Mouse (Mus musculus) lung, embryonic 14.5 days (tissue): ENCODE measurements around the gene Thap11. TPM values are rescaled to one million over a fixed set of nuclear protein-coding genes. Genes with fewer than 3 reads are reported as not detected.

Experiments
- ATAC-seq: fragments of 200-750 bp; cut with Nextera tagmentation; 2 replicates; pipeline ENCODE4 v1.8.0; 2017; ENCODE audit warnings: mild to moderate bottlenecking, moderate TSS enrichment, moderate library complexity; ENCODE audit not compliant: insufficient read depth
- DNase-seq: peaks from one replicate; pipeline ENCODE4 v3.0.0-alpha.2; 2015
- H3K27ac ChIP-seq: fragments of 300-500 bp; sonication (generic); 2 replicates; pipeline ENCODE4 v1.5.1; 2014; ENCODE audit warnings: low read depth, mild to moderate bottlenecking, moderate library complexity
- H3K27me3 ChIP-seq: fragments of 300-500 bp; sonication (generic); 2 replicates; pipeline ENCODE4 v1.6.1; 2014; ENCODE audit warnings: low read length, control low read depth; ENCODE audit not compliant: insufficient read depth
- H3K36me3 ChIP-seq: fragments of 300-500 bp; sonication (generic); 2 replicates; pipeline ENCODE4 v1.6.1; 2014; ENCODE audit warnings: control low read depth; ENCODE audit not compliant: insufficient read depth
- H3K4me1 ChIP-seq: fragments of 300-500 bp; sonication (generic); 2 replicates; pipeline ENCODE4 v1.6.1; 2014; ENCODE audit warnings: antibody characterized with exemption, control low read depth; ENCODE audit not compliant: insufficient read depth
- H3K4me2 ChIP-seq: fragments of 300-500 bp; sonication (generic); 2 replicates; pipeline ENCODE4 v1.6.1; 2014; ENCODE audit warnings: mild to moderate bottlenecking
- H3K4me3 ChIP-seq: fragments of 300-500 bp; sonication (generic); 2 replicates; pipeline ENCODE4 v1.5.1; 2014; ENCODE audit warnings: low read depth, low read length
- H3K9ac ChIP-seq: fragments of 300-500 bp; sonication (generic); 2 replicates; pipeline ENCODE4 v1.6.1; 2014
- H3K9me3 ChIP-seq: fragments of 300-500 bp; sonication (generic); 2 replicates; pipeline ENCODE4 v1.6.1; 2016; ENCODE audit warnings: low read depth, low read length, control low read depth
- CTCF ChIP-seq: IDR thresholded peaks from 2 replicates; pipeline ENCODE4 v1.5.1; 2016; ENCODE audit warnings: antibody characterized with exemption, low read depth
- WGBS: fragments of 180-500 bp; shearing (Covaris S2); extraction: QIAGEN DNeasy Blood & Tissue Kit; methylation state at CpG from one replicate; pipeline ENCODE4 v1.1.7; 2014; 5-methylcytosine and 5-hydroxymethylcytosine counted together
- polyA plus RNA-seq: library from polyadenylated mRNA; unstranded; fragments of >200 nt; fragmentation: Nextera tagmentation; extraction: Ambion mirVana; gene quantifications from 2 replicates; pipeline ENCODE4 v1.2.1, GENCODE M21; 2014

Thap11 gene
- polyA plus RNA-seq, 1 experiment from 2014 or later, result 70.7 TPM

GRCm38 (mm10) chr8:105811543-105811942, 43.4 kb upstream of the Thap11 start:
- ATAC-seq (no peak), DNase-seq (no peak)
- TF ChIP-seq CTCF, result no peak
- no peak overlapping the region for H3K9ac ChIP-seq
- H3K4me3 ChIP-seq, result no peak overlapping the region
- 77% methylated on average over 3 of the region's 3 CpGs for WGBS
- no peaks in the 10 kb centered on the region for H3K27me3 ChIP-seq
- peaks cover 12% of the 10 kb centered on the region; the same call in 1 of the 2 replicates for H3K36me3 ChIP-seq
- H3K4me1 ChIP-seq, result no peaks in the 10 kb centered on the region
- no peaks in the 10 kb centered on the region for H3K9me3 ChIP-seq
- H3K27ac ChIP-seq, result no peak overlapping the region
- no peak overlapping the region for H3K4me2 ChIP-seq

DNA sequence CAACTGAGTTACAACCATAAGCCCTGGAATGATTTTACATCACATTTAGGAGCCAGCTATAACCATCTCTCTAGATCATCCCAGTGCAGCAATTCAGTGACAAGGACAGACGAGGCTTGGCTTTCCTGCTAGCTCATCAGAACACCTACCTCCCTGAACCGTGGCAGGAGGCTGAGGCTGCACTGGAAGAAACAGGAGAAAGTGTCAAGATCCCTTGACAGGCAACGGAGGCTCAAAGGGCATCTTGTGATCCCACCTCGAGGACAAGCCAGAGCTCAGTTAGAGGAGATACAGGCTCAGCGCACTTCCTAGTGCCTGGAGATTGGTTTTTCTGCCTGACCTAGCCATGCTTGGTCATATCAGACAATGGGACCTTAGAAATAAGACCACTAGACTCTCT, 42.4 kb upstream of the Thap11 start:
- H3K4me1 ChIP-seq, result no peaks in the 10 kb centered on the region
- no peak overlapping the region for H3K4me2 ChIP-seq
- H3K36me3 ChIP-seq, result peaks cover 13% of the 10 kb centered on the region; the same call in 1 of the 2 replicates
- ATAC-seq, result no peak
- no peak for TF ChIP-seq CTCF
- 72% methylated on average over 5 of the region's 5 CpGs for WGBS
- H3K4me3 ChIP-seq, result no peak overlapping the region
- no peak for DNase-seq
- H3K27ac ChIP-seq, result no peak overlapping the region
- no peaks in the 10 kb centered on the region for H3K9me3 ChIP-seq
- no peak overlapping the region for H3K9ac ChIP-seq
- no peaks in the 10 kb centered on the region for H3K27me3 ChIP-seq

DNA sequence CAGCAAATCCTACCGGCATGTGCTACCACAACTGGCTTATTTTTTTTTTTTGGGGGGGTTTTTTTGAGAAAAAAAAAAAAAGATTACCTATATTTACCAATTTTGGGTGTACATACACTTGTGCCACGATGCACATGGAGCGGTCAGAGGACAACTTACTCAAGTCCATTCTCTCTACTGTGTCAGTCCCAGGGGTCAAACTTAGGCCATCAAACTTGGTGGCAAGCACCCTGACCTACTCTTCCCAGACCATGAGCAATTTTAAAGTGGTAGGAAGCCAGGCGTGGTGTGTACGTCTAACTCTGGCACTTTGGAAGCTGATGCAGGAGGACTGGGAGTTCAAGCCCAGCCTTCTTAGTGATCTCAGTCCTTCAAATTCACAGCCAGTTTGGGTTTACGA, 41.7 kb upstream of the Thap11 start:
- no peak for ATAC-seq
- Histone ChIP-seq H3K4me2 (no peak overlapping the region), H3K9ac (no peak overlapping the region), H3K9me3 (no peaks in the 10 kb centered on the region), H3K27me3 (no peaks in the 10 kb centered on the region), H3K4me1 (no peaks in the 10 kb centered on the region), H3K27ac (no peak overlapping the region), H3K36me3 (peaks cover 15% of the 10 kb centered on the region; the same call in 1 of the 2 replicates), H3K4me3 (no peak overlapping the region)
- no peak for DNase-seq
- 92% methylated on average over 6 of the region's 6 CpGs for WGBS
- no peak for TF ChIP-seq CTCF

- H3K27me3 ChIP-seq, result no peaks in the 10 kb centered on the region
- no peaks in the 10 kb centered on the region for H3K4me1 ChIP-seq
- peaks cover 51% of the 10 kb centered on the region for H3K36me3 ChIP-seq
- WGBS, result 89% methylated on average over 3 of the region's 3 CpGs
- no peak overlapping the region for H3K9ac ChIP-seq
- TF ChIP-seq CTCF, result no peak
- no peak overlapping the region for H3K4me3 ChIP-seq
- H3K27ac ChIP-seq, result no peak overlapping the region
- ATAC-seq (no peak), DNase-seq (no peak)
- no peak overlapping the region for H3K4me2 ChIP-seq
- H3K9me3 ChIP-seq, result no peaks in the 10 kb centered on the region
Observed at GRCm38 (mm10) chr8:105819659-105820058, 35.3 kb upstream of the Thap11 start.

- WGBS, result 97% methylated on average over 1 of the region's 1 CpGs
- ATAC-seq (peak; percentile 79), DNase-seq (no peak)
- no peak for TF ChIP-seq CTCF
- H3K4me3 ChIP-seq, result no peak overlapping the region
- H3K4me2 ChIP-seq, result no peak overlapping the region; the same call in 1 of the 2 replicates
- no peaks in the 10 kb centered on the region for H3K9me3 ChIP-seq
- H3K9ac ChIP-seq, result no peak overlapping the region
- H3K4me1 ChIP-seq, result 0 out of 2 replicates have a peak, but pooled peaks cover 3% of the 10 kb centered on the region
- peaks cover 60% of the 10 kb centered on the region for H3K36me3 ChIP-seq
- H3K27me3 ChIP-seq, result no peaks in the 10 kb centered on the region
- no peak overlapping the region; the same call in 1 of the 2 replicates for H3K27ac ChIP-seq
Observed at GRCm38 (mm10) chr8:105820925-105821324, 34.0 kb upstream of the Thap11 start.

DNA sequence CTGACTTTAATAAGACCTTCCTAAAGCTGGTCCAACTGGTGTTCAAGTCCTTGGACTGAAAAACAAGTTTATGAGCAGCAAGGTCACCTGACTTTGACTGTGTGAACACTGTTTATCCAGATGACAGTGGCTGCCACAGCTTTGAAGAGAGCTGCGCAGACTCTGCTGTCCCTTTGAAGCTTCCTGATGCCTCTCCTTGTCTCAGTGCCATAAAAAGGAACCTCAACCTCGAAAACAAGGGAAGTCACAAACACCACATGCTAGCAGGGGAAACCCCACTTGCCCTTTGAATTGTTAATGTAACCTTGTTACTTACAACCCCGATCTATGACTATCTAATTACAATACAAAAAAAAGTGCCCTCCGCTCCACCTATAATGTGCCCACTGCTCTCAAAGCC, 29.4 kb upstream of the Thap11 start:
- 0 out of 2 replicates have a peak, but pooled peaks cover 5% of the 10 kb centered on the region for H3K4me1 ChIP-seq
- peak overlapping the region; percentile 95 for H3K4me3 ChIP-seq
- TF ChIP-seq CTCF, result no peak
- H3K27me3 ChIP-seq, result no peaks in the 10 kb centered on the region
- WGBS, result 81% methylated on average over 4 of the region's 4 CpGs
- H3K9ac ChIP-seq, result peak overlapping the region; percentile 94
- peaks cover 46% of the 10 kb centered on the region for H3K36me3 ChIP-seq
- peak overlapping the region; percentile 95 for H3K4me2 ChIP-seq
- no peak overlapping the region for H3K27ac ChIP-seq
- H3K9me3 ChIP-seq, result no peaks in the 10 kb centered on the region
- no peak for DNase-seq
- no peak for ATAC-seq

GRCm38 (mm10) chr8:105826379-105826778, 28.6 kb upstream of the Thap11 start:
- DNase-seq (no peak), ATAC-seq (no peak)
- Histone ChIP-seq H3K4me1 (0 out of 2 replicates have a peak, but pooled peaks cover 5% of the 10 kb centered on the region), H3K36me3 (peaks cover 37% of the 10 kb centered on the region), H3K27me3 (no peaks in the 10 kb centered on the region), H3K4me3 (peak overlapping the region; percentile 95), H3K27ac (peak overlapping the region; percentile 84), H3K9ac (peak overlapping the region; percentile 94), H3K4me2 (peak overlapping the region; percentile 95), H3K9me3 (no peaks in the 10 kb centered on the region)
- TF ChIP-seq CTCF, result no peak
- WGBS, result 3% methylated on average over 4 of the region's 4 CpGs
